Mouse (Mus musculus): ENCODE measurements around the gene Sema3f. TPM values are rescaled to one million over a fixed set of nuclear protein-coding genes. Genes with fewer than 3 reads are reported as not detected.

Gene Sema3f
- polyA plus RNA-seq, 1 experiment from 2014 or later = 14.9 TPM

- no peaks in the 10 kb centered on the region for H3K36me3 ChIP-seq (ENCODE audit: control insufficient read depth, insufficient read depth)
- WGBS = 67% methylated on average over 5 of the region's 5 CpGs
- H3K27me3 ChIP-seq (replicated peaks; ENCODE audit: control insufficient read depth, insufficient read depth, low read length) = peaks cover 14% of the 10 kb centered on the region
- no peak overlapping the region for H3K27ac ChIP-seq (ENCODE audit: low read length)
- H3K9ac ChIP-seq (replicated peaks; ENCODE audit: low read depth, low read length) = no peak overlapping the region
- H3K4me2 ChIP-seq (ENCODE audit: low read length) = no peak overlapping the region
- ATAC-seq = no peak
- peaks cover 17% of the 10 kb centered on the region for H3K4me1 ChIP-seq (replicated peaks; ENCODE audit: control insufficient read depth, insufficient read depth, low read length)
- H3K4me3 ChIP-seq (replicated peaks; ENCODE audit: low read length) = no peak overlapping the region
- no peaks in the 10 kb centered on the region for H3K9me3 ChIP-seq (ENCODE audit: control insufficient read depth, low read length)
Measured at GRCm38 (mm10) chr9:107670259-107670658, 40.0 kb downstream of the Sema3f start.

DNA sequence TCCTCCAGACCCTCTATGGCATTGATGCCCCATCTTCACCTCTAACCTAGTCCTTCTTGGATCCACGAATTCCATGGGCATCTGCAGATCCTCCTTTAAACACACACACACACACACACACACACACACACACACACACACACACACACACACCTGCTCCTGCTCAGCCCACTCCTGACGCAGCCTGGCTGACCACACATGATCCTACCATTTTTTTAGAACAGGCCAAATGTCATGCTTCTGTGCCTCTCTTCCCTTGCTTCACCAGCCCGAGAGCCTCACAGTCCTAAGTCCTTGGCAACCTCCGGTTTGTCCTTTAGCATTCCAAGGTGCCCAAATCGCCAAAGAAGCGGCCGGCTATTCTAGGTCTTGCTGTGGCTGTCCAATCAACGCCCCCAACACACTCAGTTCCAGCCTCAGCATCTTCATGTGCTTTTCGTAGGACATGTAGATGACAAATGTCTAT is 40.8 kb downstream of the Sema3f start, which contains the start of gene Slc38a3:
Gene Slc38a3, minus strand, starts transcription at position 51 of the 466 bp plus-strand sequence.
- no peak for ATAC-seq

GRCm38 (mm10) chr9:107668916-107669315 is 41.4 kb downstream of the Sema3f start:
- H3K9ac ChIP-seq (replicated peaks; ENCODE audit: low read depth, low read length) = no peak overlapping the region
- H3K27me3 ChIP-seq (replicated peaks; ENCODE audit: control insufficient read depth, insufficient read depth, low read length) = peaks cover 7% of the 10 kb centered on the region; the same call in 1 of the 2 replicates
- no peak overlapping the region for H3K4me3 ChIP-seq (replicated peaks; ENCODE audit: low read length)
- no peaks in the 10 kb centered on the region for H3K9me3 ChIP-seq (ENCODE audit: control insufficient read depth, low read length)
- 49% methylated on average over 3 of the region's 3 CpGs for WGBS
- no peak overlapping the region for H3K27ac ChIP-seq (ENCODE audit: low read length)
- H3K36me3 ChIP-seq (ENCODE audit: control insufficient read depth, insufficient read depth) = no peaks in the 10 kb centered on the region
- no peak overlapping the region for H3K4me2 ChIP-seq (ENCODE audit: low read length)
- peaks cover 17% of the 10 kb centered on the region for H3K4me1 ChIP-seq (replicated peaks; ENCODE audit: control insufficient read depth, insufficient read depth, low read length)
- ATAC-seq = no peak

More for the DNA sequence above, 40.8 kb downstream of the Sema3f start, which contains the start of gene Slc38a3:
- WGBS = 89% methylated on average over 9 of the region's 9 CpGs
- Histone ChIP-seq H3K27me3 (replicated peaks; ENCODE audit: control insufficient read depth, insufficient read depth, low read length) (peaks cover 7% of the 10 kb centered on the region), H3K9ac (replicated peaks; ENCODE audit: low read depth, low read length) (no peak within 1 kb of the TSS), H3K27ac (ENCODE audit: low read length) (no peak within 1 kb of the TSS), H3K9me3 (ENCODE audit: control insufficient read depth, low read length) (no peaks in the 10 kb centered on the region), H3K4me1 (replicated peaks; ENCODE audit: control insufficient read depth, insufficient read depth, low read length) (peaks cover 17% of the 10 kb centered on the region), H3K4me3 (replicated peaks; ENCODE audit: low read length) (no peak within 1 kb of the TSS), H3K36me3 (ENCODE audit: control insufficient read depth, insufficient read depth) (no peaks in the 10 kb centered on the region), H3K4me2 (ENCODE audit: low read length) (no peak within 1 kb of the TSS)

DNA sequence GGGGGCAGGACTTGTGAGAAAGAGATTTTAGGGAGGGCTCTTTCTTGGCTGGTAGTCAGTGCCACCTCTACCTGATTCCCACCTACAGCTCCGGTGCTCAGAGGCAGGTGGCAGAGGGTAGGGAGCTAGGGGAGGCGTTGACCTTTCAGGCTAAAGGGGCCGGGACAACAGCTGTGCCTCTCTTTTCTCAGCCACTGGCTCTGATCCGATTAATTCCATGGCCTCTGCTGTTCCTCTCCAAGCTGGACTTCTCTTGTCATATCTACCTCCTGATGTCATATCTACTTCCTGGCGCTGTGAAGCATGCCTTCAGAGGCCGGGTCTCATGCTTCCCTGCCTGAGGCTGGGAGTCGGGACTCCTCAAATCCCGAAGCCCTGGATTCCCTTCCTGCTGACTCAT is 42.3 kb downstream of the Sema3f start:
- no peak for ATAC-seq
- H3K4me2 ChIP-seq (ENCODE audit: low read length) = no peak overlapping the region
- no peak overlapping the region for H3K9ac ChIP-seq (replicated peaks; ENCODE audit: low read depth, low read length)
- H3K36me3 ChIP-seq (ENCODE audit: control insufficient read depth, insufficient read depth) = no peaks in the 10 kb centered on the region
- no peaks in the 10 kb centered on the region for H3K9me3 ChIP-seq (ENCODE audit: control insufficient read depth, low read length)
- peaks cover 7% of the 10 kb centered on the region; the same call in 1 of the 2 replicates for H3K27me3 ChIP-seq (replicated peaks; ENCODE audit: control insufficient read depth, insufficient read depth, low read length)
- no peak overlapping the region for H3K27ac ChIP-seq (ENCODE audit: low read length)
- 39% methylated on average over 8 of the region's 8 CpGs for WGBS
- peaks cover 25% of the 10 kb centered on the region for H3K4me1 ChIP-seq (replicated peaks; ENCODE audit: control insufficient read depth, insufficient read depth, low read length)
- H3K4me3 ChIP-seq (replicated peaks; ENCODE audit: low read length) = no peak overlapping the region

DNA sequence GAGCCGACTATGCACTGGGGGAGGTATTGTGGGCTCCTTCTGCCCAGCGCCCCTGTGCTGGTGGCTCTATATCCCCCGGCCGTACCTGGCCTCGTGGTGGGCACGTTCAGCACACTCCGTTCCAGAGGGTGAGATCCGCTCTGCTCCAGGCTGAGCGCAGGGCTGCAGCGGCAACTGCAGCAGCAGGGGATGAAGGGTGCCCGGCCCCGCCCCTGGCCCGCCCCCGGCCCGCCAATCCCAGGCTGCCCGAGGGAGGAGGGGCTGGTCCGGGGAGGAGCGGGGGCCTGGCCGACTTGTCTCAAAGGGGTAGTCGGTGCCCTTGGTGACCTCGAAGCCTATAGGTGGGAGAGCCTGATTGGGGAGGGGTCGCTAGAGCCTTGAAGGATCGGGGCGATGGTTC is 43.1 kb downstream of the Sema3f start:
- H3K4me2 ChIP-seq (ENCODE audit: low read length) = peak overlapping the region; percentile 86
- WGBS = under 1% methylated on average over 24 of the region's 24 CpGs
- peak overlapping the region; percentile 53 for H3K9ac ChIP-seq (replicated peaks; ENCODE audit: low read depth, low read length)
- no peaks in the 10 kb centered on the region for H3K9me3 ChIP-seq (ENCODE audit: control insufficient read depth, low read length)
- peaks cover 7% of the 10 kb centered on the region; the same call in 1 of the 2 replicates for H3K27me3 ChIP-seq (replicated peaks; ENCODE audit: control insufficient read depth, insufficient read depth, low read length)
- peaks cover 26% of the 10 kb centered on the region for H3K4me1 ChIP-seq (replicated peaks; ENCODE audit: control insufficient read depth, insufficient read depth, low read length)
- H3K27ac ChIP-seq (ENCODE audit: low read length) = no peak overlapping the region
- peak overlapping the region; percentile 49 for H3K4me3 ChIP-seq (replicated peaks; ENCODE audit: low read length)
- peak; percentile 92 for ATAC-seq
- no peaks in the 10 kb centered on the region for H3K36me3 ChIP-seq (ENCODE audit: control insufficient read depth, insufficient read depth)

DNA sequence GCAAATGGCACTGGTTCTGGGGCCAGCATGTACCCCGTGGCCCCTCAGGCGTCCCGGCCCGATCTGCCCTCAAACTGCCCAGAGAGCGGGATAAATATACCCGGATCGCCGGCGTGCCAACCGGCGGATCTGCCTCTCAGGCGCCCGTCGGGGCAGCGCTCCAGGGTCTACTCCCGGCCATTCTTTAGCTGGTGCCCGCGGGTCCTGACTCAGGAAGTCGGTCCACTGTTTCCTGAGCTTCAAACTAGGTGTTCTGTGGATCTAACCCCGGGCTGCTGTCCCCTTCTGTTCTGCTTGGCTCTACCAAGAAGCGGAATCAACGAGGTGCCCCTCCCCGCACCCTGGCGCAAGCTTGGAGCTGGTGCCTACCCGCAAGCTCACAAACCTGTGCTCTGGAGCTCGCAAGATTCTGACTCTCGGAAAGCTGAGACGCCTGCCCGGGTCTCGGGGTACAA is 43.5 kb downstream of the Sema3f start:
- peak; percentile 42; the same call in 1 of the 2 replicates for ATAC-seq
- Histone ChIP-seq H3K36me3 (ENCODE audit: control insufficient read depth, insufficient read depth) (no peaks in the 10 kb centered on the region), H3K9ac (replicated peaks; ENCODE audit: low read depth, low read length) (peak overlapping the region; percentile 53), H3K4me3 (replicated peaks; ENCODE audit: low read length) (peak overlapping the region; percentile 49), H3K9me3 (ENCODE audit: control insufficient read depth, low read length) (no peaks in the 10 kb centered on the region), H3K27ac (ENCODE audit: low read length) (no peak overlapping the region), H3K4me1 (replicated peaks; ENCODE audit: control insufficient read depth, insufficient read depth, low read length) (peaks cover 26% of the 10 kb centered on the region), H3K4me2 (ENCODE audit: low read length) (peak overlapping the region; percentile 86), H3K27me3 (replicated peaks; ENCODE audit: control insufficient read depth, insufficient read depth, low read length) (peaks cover 7% of the 10 kb centered on the region; the same call in 1 of the 2 replicates)
- under 1% methylated on average over 30 of the region's 30 CpGs for WGBS

GRCm38 (mm10) chr9:107665308-107665707 is 45.0 kb downstream of the Sema3f start:
- H3K4me3 ChIP-seq (replicated peaks; ENCODE audit: low read length) = no peak overlapping the region
- H3K4me1 ChIP-seq (replicated peaks; ENCODE audit: control insufficient read depth, insufficient read depth, low read length) = peaks cover 31% of the 10 kb centered on the region
- ATAC-seq = no peak
- no peaks in the 10 kb centered on the region for H3K9me3 ChIP-seq (ENCODE audit: control insufficient read depth, low read length)
- no peak overlapping the region for H3K27ac ChIP-seq (ENCODE audit: low read length)
- H3K27me3 ChIP-seq (replicated peaks; ENCODE audit: control insufficient read depth, insufficient read depth, low read length) = peaks cover 7% of the 10 kb centered on the region; the same call in 1 of the 2 replicates
- no peak overlapping the region for H3K9ac ChIP-seq (replicated peaks; ENCODE audit: low read depth, low read length)
- WGBS = 79% methylated on average over 7 of the region's 7 CpGs
- no peaks in the 10 kb centered on the region for H3K36me3 ChIP-seq (ENCODE audit: control insufficient read depth, insufficient read depth)
- H3K4me2 ChIP-seq (ENCODE audit: low read length) = peak overlapping the region; percentile 86; the same call in 1 of the 2 replicates

DNA sequence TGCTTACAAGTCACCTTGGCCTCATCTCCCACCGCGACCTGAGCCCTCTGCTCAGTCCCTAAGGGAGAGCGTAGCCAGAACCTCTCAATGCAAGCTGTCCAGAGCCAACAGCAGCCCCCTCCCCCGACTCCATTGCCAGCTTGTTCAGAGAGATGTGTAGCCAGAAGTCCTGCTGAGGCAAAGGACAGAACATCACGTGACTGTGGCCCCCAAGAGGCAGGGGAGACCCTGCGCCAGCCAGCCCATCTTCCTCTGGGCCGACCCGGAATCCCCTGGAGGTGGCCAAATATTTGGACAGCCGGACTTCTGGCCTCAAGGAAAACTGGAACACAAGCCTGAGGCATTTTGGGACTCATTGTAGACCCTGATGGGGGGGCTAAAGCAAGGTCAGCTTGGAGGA is 46.8 kb downstream of the Sema3f start:
- no peak overlapping the region for H3K4me3 ChIP-seq (replicated peaks; ENCODE audit: low read length)
- H3K36me3 ChIP-seq (ENCODE audit: control insufficient read depth, insufficient read depth) = no peaks in the 10 kb centered on the region
- no peak overlapping the region for H3K27ac ChIP-seq (ENCODE audit: low read length)
- 46% methylated on average over 9 of the region's 9 CpGs for WGBS
- H3K9me3 ChIP-seq (ENCODE audit: control insufficient read depth, low read length) = no peaks in the 10 kb centered on the region
- no peak for ATAC-seq
- H3K9ac ChIP-seq (replicated peaks; ENCODE audit: low read depth, low read length) = no peak overlapping the region
- peaks cover 39% of the 10 kb centered on the region for H3K4me1 ChIP-seq (replicated peaks; ENCODE audit: control insufficient read depth, insufficient read depth, low read length)
- H3K27me3 ChIP-seq (replicated peaks; ENCODE audit: control insufficient read depth, insufficient read depth, low read length) = peaks cover 6% of the 10 kb centered on the region; the same call in 1 of the 2 replicates
- H3K4me2 ChIP-seq (ENCODE audit: low read length) = 0 out of 2 replicates have a peak overlapping the region, but pooled peaks have one; percentile 10

GRCm38 (mm10) chr9:107662342-107662741 is 47.9 kb downstream of the Sema3f start:
- Histone ChIP-seq H3K9ac (replicated peaks; ENCODE audit: low read depth, low read length) (no peak overlapping the region), H3K36me3 (ENCODE audit: control insufficient read depth, insufficient read depth) (no peaks in the 10 kb centered on the region), H3K9me3 (ENCODE audit: control insufficient read depth, low read length) (no peaks in the 10 kb centered on the region), H3K4me1 (replicated peaks; ENCODE audit: control insufficient read depth, insufficient read depth, low read length) (peaks cover 35% of the 10 kb centered on the region), H3K27me3 (replicated peaks; ENCODE audit: control insufficient read depth, insufficient read depth, low read length) (peaks cover 5% of the 10 kb centered on the region; the same call in 1 of the 2 replicates), H3K4me3 (replicated peaks; ENCODE audit: low read length) (no peak overlapping the region), H3K4me2 (ENCODE audit: low read length) (no peak overlapping the region), H3K27ac (ENCODE audit: low read length) (no peak overlapping the region)
- WGBS = 86% methylated on average over 8 of the region's 8 CpGs
- no peak for ATAC-seq
